Mouse (Mus musculus): Measurements from ENCODE around the gene Kcnd3. TPM values are rescaled to one million over a fixed set of nuclear protein-coding genes. Genes with fewer than 3 reads are reported as not detected.
A peak's percentile ranks its signal among the peaks of the same experiment; 100 is the strongest.
"Not testable (repeated sequence)": the region's sequence is repeated elsewhere in the genome, so short reads cannot be mapped to it uniquely, and the experiment has no call there.

Gene Kcnd3
- total RNA-seq, 2 experiments from 2014 or later = 8.0 to 9.4 TPM

GRCm38 (mm10) chr3:105686394-105687323, 234.5 kb downstream of the Kcnd3 start:
- intact Hi-C loops (cut with DNase I) = loop anchor here (1.0 to 5.0 kb wide), 4 partner anchors 40 to 272 kb away; partner anchors contain the start of gene Wdr77
- DNase-seq (ENCODE audit: low spot score) = no peak

- peak; percentile 93 for DNase-seq (ENCODE audit: low spot score)
- intact Hi-C loops (cut with DNase I) = loop anchor here (1.0 to 5.0 kb wide), 4 partner anchors 39 to 271 kb away; partner anchors contain the start of gene Wdr77
Observed at GRCm38 (mm10) chr3:105687324-105688060, 235.4 kb downstream of the Kcnd3 start, which contains the start of gene Ddx20. Ddx20 (minus strand) TSS chr3:105687574.

- intact Hi-C loops (cut with DNase I) = loop anchor here (5.0 kb wide), 2 partner anchors 134 to 209 kb away; no protein-coding TSS in a partner anchor
Observed at GRCm38 (mm10) chr3:105688536-105688935, 236.4 kb downstream of the Kcnd3 start.

GRCm38 (mm10) chr3:105693327-105694080, 241.4 kb downstream of the Kcnd3 start:
- no peak for DNase-seq (ENCODE audit: low spot score)
- intact Hi-C loops (cut with DNase I) = no loop called here

More at GRCm38 (mm10) chr3:105688536-105688935, 236.4 kb downstream of the Kcnd3 start:
- DNase-seq (ENCODE audit: low spot score) = no peak

- DNase-seq (ENCODE audit: low spot score) = peak; percentile 51
- intact Hi-C loops (cut with DNase I) = no loop called here
Observed at GRCm38 (mm10) chr3:105695476-105696386, 243.6 kb downstream of the Kcnd3 start.

GRCm38 (mm10) chr3:105696387-105697147, 244.4 kb downstream of the Kcnd3 start:
- intact Hi-C loops (cut with DNase I) = no loop called here
- DNase-seq (ENCODE audit: low spot score) = no peak

GRCm38 (mm10) chr3:105697148-105697441, 245.0 kb downstream of the Kcnd3 start:
- intact Hi-C loops (cut with DNase I) = no loop called here
- no peak for DNase-seq (ENCODE audit: low spot score)

- no peak for DNase-seq (ENCODE audit: low spot score)
- intact Hi-C loops (cut with DNase I) = no loop called here
Observed at GRCm38 (mm10) chr3:105698311-105698710, 246.2 kb downstream of the Kcnd3 start.

GRCm38 (mm10) chr3:105699241-105699933, 247.3 kb downstream of the Kcnd3 start:
- no peak for DNase-seq (ENCODE audit: low spot score)
- intact Hi-C loops (cut with DNase I) = no loop called here

GRCm38 (mm10) chr3:105700786-105701185, 248.7 kb downstream of the Kcnd3 start:
- DNase-seq (ENCODE audit: low spot score); intact Hi-C loops (cut with DNase I): not testable (repeated sequence)

- intact Hi-C loops (cut with DNase I) = no loop called here
- DNase-seq (ENCODE audit: low spot score) = peak; percentile 71
Observed at GRCm38 (mm10) chr3:105701399-105701798, 249.3 kb downstream of the Kcnd3 start.

GRCm38 (mm10) chr3:105703571-105703970, 251.4 kb downstream of the Kcnd3 start:
- intact Hi-C loops (cut with DNase I) = no loop called here
- no peak for DNase-seq (ENCODE audit: low spot score)

- peak; percentile 82 for DNase-seq (ENCODE audit: low spot score)
Observed at GRCm38 (mm10) chr3:105704031-105705008, 252.2 kb downstream of the Kcnd3 start, which contains the start of gene Inka2. Inka2 (plus strand) TSS chr3:105704599.

GRCm38 (mm10) chr3:105705061-105705549, 253.0 kb downstream of the Kcnd3 start:
- intact Hi-C loops (cut with DNase I) = no loop called here
- no peak for DNase-seq (ENCODE audit: low spot score)

More at GRCm38 (mm10) chr3:105704031-105705008, 252.2 kb downstream of the Kcnd3 start, which contains the start of gene Inka2:
- intact Hi-C loops (cut with DNase I) = no loop called here

- intact Hi-C loops (cut with DNase I) = no loop called here
- no peak for DNase-seq (ENCODE audit: low spot score)
Observed at GRCm38 (mm10) chr3:105705561-105705960, 253.4 kb downstream of the Kcnd3 start.

GRCm38 (mm10) chr3:105706366-105707020, 254.4 kb downstream of the Kcnd3 start:
- intact Hi-C loops (cut with DNase I) = no loop called here
- DNase-seq (ENCODE audit: low spot score) = no peak

All from heart, postnatal 25 days (tissue).